Mouse (Mus musculus) skeletal muscle tissue, postnatal 0 days (tissue): Measurements from ENCODE around the gene Zfp112. TPM values are rescaled to one million over a fixed set of nuclear protein-coding genes. Genes with fewer than 3 reads are reported as not detected.

ENCODE experiments used
- polyA plus RNA-seq: library from polyadenylated mRNA; unstranded; fragments of >200 nt; fragmentation: Nextera tagmentation; extraction: Ambion mirVana; gene quantifications from 2 replicates; pipeline ENCODE4 v1.2.1, GENCODE M21; 2015

The Zfp112 gene
- polyA plus RNA-seq, result 3.9 and 4.4 TPM in 2 replicates

GRCm38 (mm10) chr7:24112156-24112856, at the start of gene Zfp112:
Gene Zfp112, plus strand, starts transcription at chr7:24112314.

GRCm38 (mm10) chr7:24081634-24082431, 30.3 kb upstream of the Zfp112 start, which contains the start of gene Zfp180:
Gene Zfp180, plus strand, starts transcription at chr7:24081924.

DNA sequence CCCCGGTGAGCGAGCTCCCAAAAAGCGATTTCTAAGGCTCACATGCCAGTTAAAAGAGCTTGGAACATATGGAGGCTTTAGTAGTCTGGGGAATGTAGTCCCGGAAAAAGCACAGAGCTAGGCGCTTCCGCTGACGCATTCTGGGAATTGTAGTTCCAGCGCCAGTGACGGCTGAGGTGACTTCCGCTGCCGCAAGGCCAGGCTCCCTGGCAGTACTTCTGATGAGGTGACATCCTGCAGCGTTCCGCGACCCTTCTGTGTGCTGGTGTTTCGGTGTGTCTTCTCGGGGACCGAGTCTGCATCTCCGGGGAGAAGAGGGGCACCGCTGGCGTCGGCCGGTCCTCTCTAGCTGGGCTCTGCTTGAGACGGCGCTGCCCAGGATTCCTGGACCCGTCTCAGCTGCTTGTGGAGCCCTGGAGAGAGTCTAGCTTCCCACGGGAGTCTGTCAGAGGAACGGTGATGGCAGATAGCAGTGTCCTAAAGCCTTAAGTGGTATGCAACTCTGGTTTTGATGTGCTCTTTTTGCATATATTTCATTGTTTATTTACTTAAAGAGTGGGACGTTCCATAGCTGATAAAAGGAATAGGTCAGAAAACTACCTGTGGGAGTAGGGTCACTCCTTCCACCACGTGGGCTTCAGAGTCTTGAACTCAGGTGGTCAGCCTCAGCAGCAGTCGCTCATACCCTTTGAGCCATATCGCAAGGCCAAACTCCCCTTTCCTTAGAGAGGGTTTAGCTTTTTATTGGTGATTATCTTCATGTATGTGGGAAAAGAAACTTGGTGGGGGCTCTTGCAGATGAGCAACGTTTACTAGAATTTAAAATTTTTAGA, 22.1 kb downstream of the Zfp112 start, which contains the start of gene Zfp235:
Gene Zfp235, plus strand, starts transcription at position 174 of the 833 bp plus-strand sequence.

GRCm38 (mm10) chr7:24174618-24175336, 62.7 kb downstream of the Zfp112 start, which contains the start of gene Zfp114:
Gene Zfp114, plus strand, starts transcription at chr7:24175060.

Other genes starting within 250 kb of the Zfp112 start
- not detected in 2 replicates for gene Vmn1r177, start 245.9 kb upstream of the Zfp112 start, polyA plus RNA-seq
- gene Vmn1r178, start 220.3 kb upstream of the Zfp112 start, polyA plus RNA-seq, result not detected in 2 replicates
- not detected in 2 replicates for gene Vmn1r179, start 185.3 kb upstream of the Zfp112 start, polyA plus RNA-seq
- not detected in 2 replicates for gene Vmn1r180, start 161.7 kb upstream of the Zfp112 start, polyA plus RNA-seq
- not detected in 2 replicates for gene Vmn1r181, start 137.7 kb upstream of the Zfp112 start, polyA plus RNA-seq
- not detected in 2 replicates for gene V1rd19, start 110.6 kb upstream of the Zfp112 start, polyA plus RNA-seq
- not detected in 2 replicates for gene Vmn1r183, start 59.1 kb upstream of the Zfp112 start, polyA plus RNA-seq
- 4.3 and 5.5 TPM in 2 replicates for gene Zfp180, start 30.4 kb upstream of the Zfp112 start, polyA plus RNA-seq
- 6.6 and 7.2 TPM in 2 replicates for gene Zfp235, start 21.9 kb downstream of the Zfp112 start, polyA plus RNA-seq
- gene Zfp114, start 62.7 kb downstream of the Zfp112 start, polyA plus RNA-seq, result 0.57 and 0.59 TPM in 2 replicates
- 2.2 and 2.8 TPM in 2 replicates for gene Zfp111, start 99.1 kb downstream of the Zfp112 start, polyA plus RNA-seq
- gene Zfp109, start 125.2 kb downstream of the Zfp112 start, polyA plus RNA-seq, result 0.95 and 1.2 TPM in 2 replicates
- gene Zfp108, start 142.5 kb downstream of the Zfp112 start, polyA plus RNA-seq, result 1.3 and 1.7 TPM in 2 replicates
- 3.5 and 4.0 TPM in 2 replicates for gene Zfp93, start 158.1 kb downstream of the Zfp112 start, polyA plus RNA-seq
- 9.6 and 11.4 TPM in 2 replicates for gene Zfp61, start 188.9 kb downstream of the Zfp112 start, polyA plus RNA-seq
- gene Zfp94, start 204.4 kb downstream of the Zfp112 start, polyA plus RNA-seq, result 4.2 and 5.6 TPM in 2 replicates
- gene Tescl, start 221.6 kb downstream of the Zfp112 start, polyA plus RNA-seq, result not detected in 2 replicates
- 5.3 TPM in 1 of 2 replicates, not detected in the other for gene Lypd5, start 236.9 kb downstream of the Zfp112 start, polyA plus RNA-seq